Mouse (Mus musculus): Measurements from ENCODE around the gene Ifit3b. TPM values are rescaled to one million over a fixed set of nuclear protein-coding genes. Genes with fewer than 3 reads are reported as not detected.
"Not testable (repeated sequence)": the region's sequence is repeated elsewhere in the genome, so short reads cannot be mapped to it uniquely, and the experiment has no call there.

Gene Ifit3b
- polyA plus RNA-seq (2015; fragmentation: Nextera tagmentation; extraction: Ambion mirVana), result 0.16 and 0.18 TPM in 2 replicates

DNA sequence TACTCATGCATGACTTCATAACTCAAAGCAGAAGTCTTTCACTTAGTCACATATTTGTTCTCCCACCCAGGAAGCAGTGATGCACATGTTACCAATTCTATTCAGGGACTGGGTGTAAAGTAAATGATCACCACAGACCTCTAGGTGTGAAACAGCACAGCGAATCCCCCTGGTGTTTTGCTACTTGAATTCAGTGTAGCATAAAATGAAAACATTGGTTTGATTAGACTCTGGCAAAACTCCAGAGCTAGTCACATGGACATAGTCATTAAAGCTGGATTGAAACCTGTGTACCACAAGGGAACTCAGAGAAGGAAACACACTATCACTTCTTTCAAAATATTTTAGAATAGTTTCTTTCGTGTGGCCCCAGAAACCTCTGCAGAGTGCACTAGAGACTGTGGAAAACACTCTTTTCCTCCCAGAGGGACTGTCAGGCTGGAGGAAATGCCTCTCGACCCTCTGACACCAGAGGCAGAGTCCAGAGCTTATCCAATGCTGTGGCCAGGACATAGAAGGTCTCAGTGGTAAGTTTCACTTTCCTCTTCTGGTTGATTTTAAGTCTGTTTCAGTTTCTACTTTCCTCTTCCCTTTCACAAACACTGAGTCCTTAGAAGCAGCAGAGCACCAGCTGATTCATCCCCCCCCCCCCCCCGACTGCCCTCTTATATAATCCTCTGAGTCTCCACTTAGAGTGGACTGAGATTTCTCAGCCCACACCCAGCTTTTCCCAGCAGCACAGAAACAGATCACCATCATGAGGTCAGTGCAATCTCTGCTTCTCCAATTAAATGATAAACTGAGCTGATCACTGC is at the start of gene Ifit3b:
Ifit3b (plus strand) TSS at position 734 of the 815 bp plus-strand sequence.
- ATAC-seq; H3K9ac ChIP-seq (replicated peaks); H3K4me3 ChIP-seq (replicated peaks); H3K36me3 ChIP-seq; H3K27me3 ChIP-seq; H3K9me3 ChIP-seq; H3K4me2 ChIP-seq (replicated peaks); H3K4me1 ChIP-seq (replicated peaks); H3K27ac ChIP-seq: not testable (repeated sequence)
- 67% methylated on average over 4 of the region's 4 CpGs for WGBS

DNA sequence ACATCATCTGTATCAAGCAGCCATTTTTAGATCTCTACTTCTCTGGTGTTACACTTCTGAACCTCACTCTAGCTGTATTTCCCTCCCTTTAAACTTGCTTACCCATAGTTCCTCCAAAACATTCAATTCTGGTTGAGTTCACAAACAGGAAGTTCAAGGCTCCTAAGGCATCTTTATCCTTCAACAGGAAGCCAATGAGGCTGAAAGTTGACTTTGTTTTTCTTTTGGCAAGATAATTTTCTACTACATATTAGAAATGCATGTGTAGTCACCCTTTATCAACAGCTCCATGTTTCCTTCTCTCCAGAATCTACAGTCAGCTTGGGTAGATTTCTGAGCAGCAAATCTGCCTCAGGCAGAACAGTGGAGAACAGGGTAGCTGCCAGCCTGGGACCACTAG is 45.2 kb upstream of the Ifit3b start:
- H3K9me3 ChIP-seq, result no peaks in the 10 kb centered on the region
- H3K9ac ChIP-seq (replicated peaks), result no peak overlapping the region
- H3K4me1 ChIP-seq (replicated peaks), result no peaks in the 10 kb centered on the region
- H3K4me2 ChIP-seq (replicated peaks), result no peak overlapping the region
- H3K27me3 ChIP-seq, result no peaks in the 10 kb centered on the region
- no peak overlapping the region for H3K4me3 ChIP-seq (replicated peaks)
- H3K36me3 ChIP-seq, result no peaks in the 10 kb centered on the region
- ATAC-seq, result no peak
- H3K27ac ChIP-seq, result no peak overlapping the region

DNA sequence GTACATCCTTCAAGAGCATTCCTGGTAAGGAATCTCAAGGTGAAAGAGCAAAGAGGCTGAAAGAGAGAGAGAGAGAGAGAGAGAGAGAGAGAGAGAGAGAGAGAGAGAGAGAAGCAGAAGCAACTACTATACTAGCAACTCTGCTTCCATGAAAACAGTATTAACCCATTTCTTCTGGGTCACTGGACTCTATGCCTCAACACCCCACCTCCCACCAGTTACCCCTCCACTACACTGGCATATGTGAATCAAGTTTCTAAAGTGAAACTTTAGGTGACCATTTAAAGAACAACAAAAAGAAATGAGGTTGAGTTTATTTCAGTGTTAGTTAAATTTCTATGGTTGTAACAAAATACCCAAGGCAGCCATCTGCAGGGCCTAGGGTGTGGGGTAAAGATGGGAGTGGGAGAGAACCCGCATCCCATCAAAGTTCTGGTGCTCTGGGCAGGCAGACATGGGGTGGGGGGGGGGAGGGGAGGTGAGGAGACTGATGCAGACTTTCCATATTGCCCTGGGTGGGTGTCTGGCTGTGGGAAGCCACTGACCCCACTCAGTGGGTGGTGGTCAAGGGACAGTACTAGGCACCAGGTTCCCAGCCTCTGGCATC is 41.5 kb upstream of the Ifit3b start:
- no peaks in the 10 kb centered on the region for H3K27me3 ChIP-seq
- ATAC-seq, result no peak
- H3K9me3 ChIP-seq, result no peaks in the 10 kb centered on the region
- no peak overlapping the region for H3K4me2 ChIP-seq (replicated peaks)
- H3K36me3 ChIP-seq, result no peaks in the 10 kb centered on the region
- no peak overlapping the region for H3K27ac ChIP-seq
- H3K9ac ChIP-seq (replicated peaks), result no peak overlapping the region
- 78% methylated on average over 1 of the region's 1 CpGs for WGBS
- H3K4me3 ChIP-seq (replicated peaks), result no peak overlapping the region
- peaks cover 4% of the 10 kb centered on the region for H3K4me1 ChIP-seq (replicated peaks)

DNA sequence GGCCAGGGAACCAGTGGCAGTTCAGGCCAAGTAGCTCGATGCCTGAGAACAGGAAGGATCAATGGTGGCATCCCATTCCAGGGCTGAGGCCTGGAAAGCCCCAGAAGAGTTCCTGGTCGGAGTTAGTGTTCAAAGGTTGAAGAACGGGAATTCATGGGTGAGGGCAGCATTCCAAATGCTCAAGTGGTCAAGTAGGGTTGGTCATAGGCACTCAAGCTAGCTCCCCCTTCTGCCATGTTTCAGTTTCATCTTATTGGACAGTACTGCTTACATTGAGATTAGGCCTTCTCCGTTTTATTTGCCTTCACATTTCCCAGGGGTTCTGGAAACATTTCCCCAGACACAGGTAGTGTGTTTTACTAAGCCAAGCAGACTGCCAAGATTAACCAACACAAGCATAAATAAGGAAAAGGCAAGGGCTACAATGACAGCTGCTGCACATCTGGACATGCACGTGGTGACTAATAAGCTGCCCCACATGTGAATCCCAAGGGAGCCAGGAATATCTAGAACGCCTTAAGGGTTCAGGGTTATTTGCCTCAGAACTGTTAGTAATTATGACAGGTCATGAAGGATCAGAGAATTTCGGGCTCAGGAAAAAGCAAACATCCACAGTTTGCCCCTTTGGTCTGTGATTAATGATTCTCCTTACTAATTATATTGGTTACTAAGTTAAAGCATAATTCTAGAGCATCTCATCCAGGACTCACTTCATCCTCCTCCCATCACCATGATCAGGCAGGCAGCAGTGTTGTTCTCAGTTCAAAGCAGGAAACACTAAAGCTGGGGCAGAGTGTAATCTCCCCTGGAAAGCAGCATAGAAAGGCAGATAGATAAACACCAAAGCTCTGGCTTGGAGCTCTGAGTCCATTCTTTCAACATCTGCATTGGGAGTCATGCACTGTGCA is 38.5 kb upstream of the Ifit3b start:
- Histone ChIP-seq H3K4me1 (replicated peaks) (peaks cover 5% of the 10 kb centered on the region), H3K4me3 (replicated peaks) (no peak overlapping the region), H3K27me3 (no peaks in the 10 kb centered on the region), H3K9me3 (no peaks in the 10 kb centered on the region), H3K4me2 (replicated peaks) (no peak overlapping the region), H3K9ac (replicated peaks) (no peak overlapping the region), H3K36me3 (no peaks in the 10 kb centered on the region), H3K27ac (no peak overlapping the region)
- 80% methylated on average over 7 of the region's 7 CpGs for WGBS
- no peak for ATAC-seq

DNA sequence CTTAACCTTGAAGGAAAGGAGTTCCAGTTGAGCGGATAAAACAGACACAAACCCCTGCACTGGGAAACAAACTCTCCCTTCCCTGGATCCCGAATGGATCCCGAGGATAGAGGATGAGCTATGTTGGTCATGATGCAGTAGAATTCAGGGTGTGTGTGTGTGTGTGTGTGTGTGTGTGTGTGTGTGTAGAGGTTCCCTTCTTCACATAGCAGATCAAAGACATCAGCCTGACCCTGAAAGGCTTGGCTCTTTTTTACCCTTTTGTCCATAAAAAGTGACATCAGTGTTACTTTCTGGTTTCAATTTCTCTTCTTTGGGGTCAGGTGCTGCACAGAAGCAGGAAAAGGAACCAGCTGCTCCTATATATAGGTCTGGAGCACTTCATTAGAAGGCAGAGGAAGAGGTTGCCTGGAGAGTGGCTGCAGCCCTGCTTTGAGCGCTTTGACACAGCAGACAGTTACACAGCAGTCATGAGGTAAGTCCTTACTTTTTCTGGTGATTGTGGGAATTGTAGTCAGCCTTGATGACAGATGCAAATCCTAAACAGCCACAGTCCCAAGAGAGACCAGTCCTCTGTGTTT is 37.8 kb upstream of the Ifit3b start:
- H3K9ac ChIP-seq (replicated peaks), result no peak overlapping the region
- H3K36me3 ChIP-seq, result no peaks in the 10 kb centered on the region
- H3K9me3 ChIP-seq, result no peaks in the 10 kb centered on the region
- H3K4me2 ChIP-seq (replicated peaks), result no peak overlapping the region
- peaks cover 5% of the 10 kb centered on the region for H3K4me1 ChIP-seq (replicated peaks)
- no peaks in the 10 kb centered on the region for H3K27me3 ChIP-seq
- H3K27ac ChIP-seq, result no peak overlapping the region
- no peak for ATAC-seq
- no peak overlapping the region for H3K4me3 ChIP-seq (replicated peaks)
- WGBS, result 70% methylated on average over 4 of the region's 4 CpGs

DNA sequence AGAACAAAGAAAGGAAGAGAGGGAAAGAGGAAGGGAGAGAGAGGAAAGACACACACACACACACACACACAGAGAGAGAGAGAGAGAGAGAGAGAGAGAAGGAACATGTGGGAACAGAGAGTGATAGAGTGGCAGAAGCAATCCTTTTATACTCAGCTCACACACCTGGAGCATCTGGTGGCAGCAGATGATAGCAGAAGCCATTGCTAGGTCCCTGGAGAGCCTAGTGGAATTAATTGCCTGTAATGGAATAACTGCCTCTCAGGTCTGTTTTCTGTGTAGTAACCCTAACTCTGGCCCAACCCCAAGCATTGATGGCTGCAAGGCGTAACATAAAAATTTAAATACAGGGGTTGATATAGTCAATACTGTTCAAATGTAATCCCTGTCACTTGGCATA is 36.7 kb upstream of the Ifit3b start:
- no peak overlapping the region for H3K27ac ChIP-seq
- peak; percentile 40; the same call in 1 of the 2 replicates for ATAC-seq
- WGBS, result 81% methylated on average over 1 of the region's 1 CpGs

DNA sequence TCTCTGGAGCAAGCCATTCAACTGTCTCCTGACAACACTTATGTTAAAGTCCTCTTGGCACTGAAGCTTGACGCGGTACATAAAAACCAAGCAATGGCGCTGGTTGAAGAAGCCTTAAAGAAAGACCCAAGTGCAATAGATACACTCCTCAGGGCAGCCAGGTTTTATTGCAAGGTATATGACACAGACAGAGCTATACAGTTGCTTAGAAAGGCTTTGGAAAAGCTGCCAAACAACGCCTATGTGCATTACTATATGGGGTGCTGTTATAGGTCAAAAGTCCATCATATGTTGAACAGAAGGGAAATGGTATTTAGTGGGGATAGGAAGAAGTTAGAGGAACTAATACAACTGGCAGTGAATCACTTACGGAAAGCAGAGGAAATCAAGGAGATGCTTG is 34.1 kb upstream of the Ifit3b start:
- Histone ChIP-seq H3K9me3 (no peaks in the 10 kb centered on the region), H3K4me3 (replicated peaks) (no peak overlapping the region)
- ATAC-seq, result no peak

More for the DNA sequence above, 36.7 kb upstream of the Ifit3b start:
- Histone ChIP-seq H3K36me3 (no peaks in the 10 kb centered on the region), H3K9me3 (no peaks in the 10 kb centered on the region), H3K4me3 (replicated peaks) (no peak overlapping the region), H3K4me1 (replicated peaks) (peaks cover 5% of the 10 kb centered on the region), H3K9ac (replicated peaks) (no peak overlapping the region), H3K4me2 (replicated peaks) (no peak overlapping the region), H3K27me3 (no peaks in the 10 kb centered on the region)

DNA sequence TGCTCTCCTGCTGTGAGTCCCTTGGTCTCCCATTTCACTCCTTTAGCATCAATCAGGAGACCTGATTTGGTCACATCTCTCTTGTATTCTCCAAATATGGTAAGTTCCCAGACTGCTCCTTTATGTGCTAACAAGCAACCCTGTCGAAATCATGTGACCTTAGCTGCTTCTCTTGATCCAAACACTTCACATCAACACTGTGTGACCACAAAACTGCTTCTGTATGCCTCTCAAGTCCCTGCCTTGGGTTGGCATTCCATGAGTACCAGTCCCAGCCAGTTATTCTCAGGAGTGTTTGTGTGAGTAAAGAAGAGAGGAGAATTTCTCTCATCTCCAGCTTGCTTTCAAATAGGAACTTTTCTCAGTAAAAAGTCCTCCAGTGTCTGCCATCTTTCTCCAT is 30.6 kb upstream of the Ifit3b start:
- ATAC-seq, result no peak
- H3K4me1 ChIP-seq (replicated peaks), result no peaks in the 10 kb centered on the region
- no peaks in the 10 kb centered on the region for H3K36me3 ChIP-seq
- no peak overlapping the region for H3K9ac ChIP-seq (replicated peaks)
- H3K9me3 ChIP-seq, result no peaks in the 10 kb centered on the region
- H3K4me3 ChIP-seq (replicated peaks), result no peak overlapping the region
- H3K4me2 ChIP-seq (replicated peaks), result no peak overlapping the region
- no peaks in the 10 kb centered on the region for H3K27me3 ChIP-seq
- H3K27ac ChIP-seq, result no peak overlapping the region
- 73% methylated on average over 1 of the region's 1 CpGs for WGBS

More for the DNA sequence above, 34.1 kb upstream of the Ifit3b start:
- peaks cover 5% of the 10 kb centered on the region for H3K4me1 ChIP-seq (replicated peaks)
- H3K27me3 ChIP-seq, result no peaks in the 10 kb centered on the region
- H3K9ac ChIP-seq (replicated peaks), result no peak overlapping the region
- no peak overlapping the region for H3K4me2 ChIP-seq (replicated peaks)
- no peak overlapping the region for H3K27ac ChIP-seq
- no peaks in the 10 kb centered on the region for H3K36me3 ChIP-seq
- 93% methylated on average over 5 of the region's 5 CpGs for WGBS

DNA sequence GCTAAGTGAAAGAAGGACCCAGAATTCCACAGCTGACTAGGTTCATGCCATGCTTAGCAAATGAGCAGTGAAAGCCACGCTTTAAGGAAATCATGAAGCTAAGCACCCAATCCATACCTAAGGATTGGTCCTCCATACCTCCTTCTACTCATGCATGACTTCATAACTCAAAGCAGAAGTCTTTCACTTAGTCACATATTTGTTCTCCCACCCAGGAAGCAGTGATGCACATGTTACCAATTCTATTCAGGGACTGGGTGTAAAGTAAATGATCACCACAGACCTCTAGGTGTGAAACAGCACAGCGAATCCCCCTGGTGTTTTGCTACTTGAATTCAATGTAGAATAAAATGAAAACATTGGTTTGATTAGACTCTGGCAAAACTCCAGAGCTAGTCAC is 25.1 kb upstream of the Ifit3b start:
- not testable (repeated sequence) for H3K27ac ChIP-seq; H3K9me3 ChIP-seq; ATAC-seq; H3K4me3 ChIP-seq (replicated peaks); H3K4me1 ChIP-seq (replicated peaks); H3K36me3 ChIP-seq; H3K27me3 ChIP-seq; H3K4me2 ChIP-seq (replicated peaks); H3K9ac ChIP-seq (replicated peaks)
- 83% methylated on average over 2 of the region's 2 CpGs for whole genome bisulfite sequencing

DNA sequence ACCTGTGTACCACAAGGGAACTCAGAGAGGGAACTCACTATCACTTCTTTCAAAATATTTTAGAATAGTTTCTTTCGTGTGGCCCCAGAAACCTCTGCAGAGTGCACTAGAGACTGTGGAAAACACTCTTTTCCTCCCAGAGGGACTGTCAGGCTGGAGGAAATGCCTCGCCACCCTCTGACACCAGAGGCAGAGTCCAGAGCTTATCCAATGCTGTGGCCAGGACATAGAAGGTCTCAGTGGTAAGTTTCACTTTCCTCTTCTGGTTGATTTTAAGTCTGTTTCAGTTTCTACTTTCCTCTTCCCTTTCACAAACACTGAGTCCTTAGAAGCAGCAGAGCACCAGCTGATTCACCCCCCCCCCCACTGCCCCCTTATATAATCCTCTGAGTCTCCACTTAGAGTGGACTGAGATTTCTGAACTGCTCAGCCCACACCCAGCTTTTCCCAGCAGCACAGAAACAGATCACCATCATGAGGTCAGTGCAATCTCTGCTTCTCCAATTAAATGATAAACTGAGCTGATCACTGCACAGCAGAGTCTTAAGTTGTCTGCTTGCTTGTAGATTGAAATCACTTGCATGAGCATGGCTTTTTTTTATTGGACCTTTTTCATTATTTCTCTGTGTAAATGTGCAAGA is 24.5 kb upstream of the Ifit3b start, which contains the start of gene Ifit3:
Ifit3 (plus strand) TSS at position 406 of the 641 bp plus-strand sequence.
- H3K4me3 ChIP-seq (replicated peaks); H3K27ac ChIP-seq; H3K9ac ChIP-seq (replicated peaks); H3K4me1 ChIP-seq (replicated peaks); H3K27me3 ChIP-seq; ATAC-seq; H3K4me2 ChIP-seq (replicated peaks); H3K9me3 ChIP-seq; H3K36me3 ChIP-seq: not testable (repeated sequence)
- WGBS, result 67% methylated on average over 2 of the region's 2 CpGs

DNA sequence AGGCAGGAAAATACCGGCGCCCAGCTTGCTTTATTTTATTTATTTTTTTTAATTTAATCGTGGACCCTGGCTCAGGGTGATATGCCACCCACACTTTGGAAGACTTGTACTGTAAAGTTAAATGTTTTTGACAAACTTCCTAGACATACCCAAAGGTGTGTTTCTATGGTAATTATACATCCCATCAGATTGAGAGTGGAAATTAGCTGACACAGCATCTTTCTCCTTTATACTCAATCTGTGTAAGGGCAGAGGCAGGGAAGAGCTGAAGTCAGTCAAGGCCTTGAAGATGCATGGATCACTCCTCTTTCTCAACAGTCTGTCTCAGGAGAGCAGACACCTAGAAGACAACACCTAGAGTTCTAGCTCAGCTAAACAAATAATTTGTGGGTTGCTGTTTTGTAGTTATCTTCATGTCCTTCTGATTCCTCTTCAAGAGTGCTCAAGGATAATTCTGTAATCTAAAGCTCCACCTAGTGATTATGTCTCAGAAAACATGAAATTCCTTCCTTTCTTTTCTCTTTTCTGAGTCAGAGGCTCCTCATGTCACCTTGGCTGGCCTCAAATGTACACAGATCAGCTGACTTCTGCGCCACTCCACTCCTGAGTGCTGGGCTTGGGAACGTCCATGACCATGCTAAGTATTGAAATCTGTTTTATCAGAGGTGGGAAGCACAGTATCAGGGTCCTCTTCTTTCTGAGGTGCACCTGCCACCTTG is 21.9 kb upstream of the Ifit3b start:
- H3K27me3 ChIP-seq; H3K4me1 ChIP-seq (replicated peaks); H3K4me3 ChIP-seq (replicated peaks); H3K27ac ChIP-seq; H3K36me3 ChIP-seq; ATAC-seq; H3K9me3 ChIP-seq; H3K9ac ChIP-seq (replicated peaks); H3K4me2 ChIP-seq (replicated peaks): not testable (repeated sequence)
- WGBS, result 73% methylated on average over 5 of the region's 5 CpGs

Data from midbrain, embryonic 13.5 days (tissue).